Mouse (Mus musculus) retina, postnatal 1 day (tissue): Measurements from ENCODE around the gene Mamdc4.
A peak's percentile ranks its signal among the peaks of the same experiment; 100 is the strongest.
"Not testable (repeated sequence)": the region's sequence is repeated elsewhere in the genome, so short reads cannot be mapped to it uniquely, and the experiment has no call there.

Source experiments
- DNase-seq: peaks from one replicate; pipeline ENCODE4 v3.0.0-alpha.2; 2012

The Mamdc4 gene

DNA sequence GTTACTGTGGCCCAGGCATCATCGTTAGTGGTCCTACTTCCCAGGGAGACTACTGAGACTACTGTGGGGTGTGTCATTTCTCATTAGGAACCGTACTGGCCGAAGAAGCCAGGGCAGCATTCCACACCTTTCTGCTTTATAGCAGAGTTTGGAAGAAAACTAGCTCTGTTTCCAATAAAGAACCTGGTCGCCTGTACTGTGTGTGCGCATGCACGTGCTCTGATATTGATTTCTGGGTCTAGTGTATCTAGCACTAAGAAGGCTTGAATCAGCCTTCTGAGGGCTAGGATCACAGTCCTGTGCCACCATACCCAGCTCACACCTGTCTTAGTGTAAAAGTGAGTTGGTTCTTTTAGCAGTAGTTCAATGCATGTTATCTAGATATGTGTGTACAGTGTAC lies 15.9 kb downstream of the Mamdc4 start:
- DNase-seq, result no peak

DNA sequence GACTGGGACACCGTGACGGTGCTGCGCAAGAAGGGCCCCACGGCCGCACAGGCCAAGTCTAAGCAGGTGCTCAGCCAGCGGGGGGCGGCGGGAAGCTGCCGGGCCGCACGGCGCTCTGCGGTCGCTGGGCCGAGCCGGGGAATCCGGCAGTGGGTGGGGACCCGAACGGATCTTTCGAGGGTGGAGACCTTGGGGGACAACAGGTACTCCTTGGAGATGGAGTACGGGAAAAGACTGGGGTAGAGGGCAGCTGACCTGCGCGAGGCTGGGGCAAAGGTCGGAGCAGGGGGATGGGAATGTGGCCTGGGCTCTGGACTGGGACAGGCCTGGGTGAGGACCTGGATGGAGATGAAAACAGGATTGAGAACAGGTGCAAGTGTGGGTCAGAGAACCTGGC lies 16.7 kb downstream of the Mamdc4 start:
- no peak for DNase-seq

GRCm38 (mm10) chr2:25557221-25557963 lies 17.3 kb downstream of the Mamdc4 start, which contains the start of gene Edf1:
Gene Edf1 (plus strand): TSS chr2:25557847.
- DNase-seq, result peak; percentile 97

GRCm38 (mm10) chr2:25556296-25556695 lies 18.3 kb downstream of the Mamdc4 start:
- no peak for DNase-seq

- DNase-seq, result not testable (repeated sequence)
Observed at GRCm38 (mm10) chr2:25555479-25555878, 19.2 kb downstream of the Mamdc4 start.

- DNase-seq, result not testable (repeated sequence)
Observed at GRCm38 (mm10) chr2:25553171-25553786, 21.4 kb downstream of the Mamdc4 start.

DNA sequence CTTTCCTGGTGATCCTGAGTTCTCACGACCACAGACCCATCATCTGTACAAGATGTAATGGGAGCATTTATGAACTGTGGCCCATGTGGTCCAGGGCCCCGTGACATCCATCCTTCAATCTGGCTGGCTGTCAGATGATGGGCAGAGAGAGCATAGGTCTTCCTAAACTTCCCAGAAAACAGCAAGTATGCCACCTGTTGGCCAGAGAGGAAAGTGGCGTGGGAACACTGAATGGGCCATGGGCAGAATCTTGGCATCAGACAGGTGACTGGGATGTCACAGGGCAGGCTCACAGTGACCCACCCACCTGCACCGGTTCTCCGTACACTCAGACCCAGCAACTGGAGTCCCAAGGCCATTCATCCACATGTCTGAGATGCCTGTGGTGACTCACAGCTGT lies 23.5 kb downstream of the Mamdc4 start:
- peak; percentile 73 for DNase-seq

- DNase-seq, result no peak
Observed at GRCm38 (mm10) chr2:25549021-25549991, 25.3 kb downstream of the Mamdc4 start.

DNA sequence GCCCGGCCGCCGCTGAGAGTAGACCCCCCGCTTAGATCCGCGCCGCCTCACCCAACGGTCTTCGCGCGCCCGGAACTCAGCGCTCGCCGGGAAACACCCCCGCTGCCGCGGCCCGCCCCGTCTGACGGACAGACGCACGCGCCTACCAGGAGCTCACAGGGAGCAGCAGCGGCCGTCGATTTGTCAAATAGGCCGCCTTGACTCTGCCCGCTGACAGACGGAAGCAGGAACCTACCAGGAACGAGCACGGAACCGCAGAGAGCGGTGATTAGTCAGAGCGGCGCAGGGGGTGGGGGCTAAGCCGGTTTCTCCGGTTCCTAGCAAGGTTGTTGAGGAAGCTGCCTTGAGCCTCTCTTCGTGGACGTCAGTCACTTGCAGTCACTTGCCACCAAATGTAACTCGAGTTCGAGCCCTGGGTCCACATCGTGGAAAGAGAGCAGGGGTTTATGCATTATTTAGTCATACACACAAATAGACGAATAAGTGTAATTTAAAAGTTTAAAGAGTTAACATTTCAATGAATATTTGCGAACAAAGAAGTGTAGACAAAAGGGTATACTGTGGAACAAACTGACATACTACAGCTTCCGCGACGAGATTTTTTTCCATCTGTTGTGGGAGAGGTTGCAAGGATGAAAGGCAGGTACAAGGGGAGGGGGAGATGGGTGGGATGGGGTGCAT lies 27.7 kb downstream of the Mamdc4 start, which contains the start of gene Traf2:
Traf2 (minus strand) TSS at position 130 of the 681 bp plus-strand sequence.
- DNase-seq, result peak; percentile 100

DNA sequence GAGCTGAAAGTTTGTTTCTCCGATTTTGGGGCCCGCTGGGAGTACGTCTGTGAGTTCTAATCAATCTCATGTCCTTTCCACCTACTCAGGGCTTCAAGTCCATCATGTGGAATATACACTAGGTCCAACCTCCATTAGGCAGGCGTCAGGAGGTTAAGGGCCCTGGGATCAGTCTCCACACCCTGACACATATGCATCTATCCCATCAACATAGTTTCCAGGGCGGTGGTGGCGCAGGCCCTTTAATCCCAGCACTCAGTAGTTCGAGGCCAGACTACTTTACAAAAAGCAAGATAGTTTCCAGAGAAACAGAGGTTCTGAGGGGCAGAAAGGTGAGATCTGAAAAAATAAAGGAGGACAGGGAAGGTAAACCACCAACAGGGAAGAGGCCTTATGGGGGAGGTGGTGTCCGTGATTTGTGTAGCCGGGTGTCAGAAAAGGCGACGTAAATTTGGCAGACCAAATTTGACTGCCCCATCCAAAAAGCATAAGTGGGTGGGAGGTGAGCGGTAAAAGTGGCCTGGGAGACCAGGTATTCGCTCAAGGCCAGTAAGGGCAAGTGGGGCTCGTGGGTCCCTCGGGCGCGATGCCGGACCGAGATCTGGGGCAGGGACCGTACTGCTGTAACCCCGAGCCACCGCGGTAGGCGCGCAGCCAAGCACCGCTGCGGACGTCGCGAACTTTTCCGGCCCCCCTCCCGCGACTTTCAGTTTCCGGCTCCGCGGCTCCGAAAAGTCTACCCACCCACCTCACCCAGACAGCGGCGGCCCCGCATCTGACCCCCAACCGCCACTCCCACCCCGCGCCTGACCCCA lies 28.4 kb downstream of the Mamdc4 start:
- no peak for DNase-seq

- no peak for DNase-seq
Observed at GRCm38 (mm10) chr2:25541644-25542367, 32.8 kb downstream of the Mamdc4 start.

- no peak for DNase-seq
Observed at GRCm38 (mm10) chr2:25540541-25540948, 34.1 kb downstream of the Mamdc4 start.

GRCm38 (mm10) chr2:25536531-25536930 lies 38.1 kb downstream of the Mamdc4 start:
- no peak for DNase-seq

DNA sequence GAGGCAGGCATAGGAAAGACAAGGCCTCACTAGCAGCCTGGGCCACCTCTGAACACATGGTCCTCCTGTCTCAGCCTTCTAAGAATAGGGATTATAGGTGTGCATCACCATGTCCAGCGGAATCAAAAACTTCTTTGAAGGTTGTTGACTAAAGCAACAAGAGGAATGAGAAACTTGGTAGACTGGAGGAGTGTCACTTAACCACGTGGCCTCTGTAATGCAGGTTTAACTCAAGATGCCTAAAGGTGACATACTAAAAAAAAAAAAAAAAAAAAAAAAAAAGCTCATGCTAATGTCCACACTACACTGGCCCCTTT lies 39.8 kb downstream of the Mamdc4 start:
- no peak for DNase-seq

DNA sequence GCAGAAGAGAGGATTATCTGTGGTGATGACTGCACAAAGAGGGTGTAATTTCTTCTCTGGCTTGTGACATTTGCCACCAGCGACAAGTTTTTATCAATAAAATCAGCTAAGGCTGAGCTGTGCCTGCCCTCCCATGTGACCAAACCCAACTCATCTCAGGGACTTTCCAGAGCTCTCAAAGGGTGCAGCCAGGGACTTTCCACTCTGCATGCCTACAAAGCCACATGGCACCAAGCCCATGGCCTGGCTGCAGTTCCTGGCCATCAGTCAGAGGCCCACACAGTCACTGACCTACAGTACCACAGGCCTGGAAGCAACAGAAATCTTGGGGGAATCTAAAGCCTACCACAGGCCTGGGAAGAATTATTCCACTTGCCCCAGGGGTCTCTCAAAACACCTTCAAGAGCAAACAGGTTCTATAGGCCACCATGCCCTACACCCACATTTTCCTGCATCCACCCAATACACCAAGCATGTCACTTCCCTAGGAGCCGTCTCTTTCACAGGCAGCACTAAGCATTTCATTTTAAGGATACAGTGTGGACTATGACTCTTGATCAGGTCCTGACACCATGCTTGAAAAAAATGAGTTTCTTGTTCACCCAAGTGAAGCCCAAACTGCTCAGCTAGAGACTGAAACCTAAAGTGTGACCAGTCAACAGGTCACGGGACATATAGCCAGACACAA lies 40.3 kb downstream of the Mamdc4 start:
- DNase-seq, result no peak

GRCm38 (mm10) chr2:25533707-25534106 lies 40.9 kb downstream of the Mamdc4 start:
- no peak for DNase-seq

DNA sequence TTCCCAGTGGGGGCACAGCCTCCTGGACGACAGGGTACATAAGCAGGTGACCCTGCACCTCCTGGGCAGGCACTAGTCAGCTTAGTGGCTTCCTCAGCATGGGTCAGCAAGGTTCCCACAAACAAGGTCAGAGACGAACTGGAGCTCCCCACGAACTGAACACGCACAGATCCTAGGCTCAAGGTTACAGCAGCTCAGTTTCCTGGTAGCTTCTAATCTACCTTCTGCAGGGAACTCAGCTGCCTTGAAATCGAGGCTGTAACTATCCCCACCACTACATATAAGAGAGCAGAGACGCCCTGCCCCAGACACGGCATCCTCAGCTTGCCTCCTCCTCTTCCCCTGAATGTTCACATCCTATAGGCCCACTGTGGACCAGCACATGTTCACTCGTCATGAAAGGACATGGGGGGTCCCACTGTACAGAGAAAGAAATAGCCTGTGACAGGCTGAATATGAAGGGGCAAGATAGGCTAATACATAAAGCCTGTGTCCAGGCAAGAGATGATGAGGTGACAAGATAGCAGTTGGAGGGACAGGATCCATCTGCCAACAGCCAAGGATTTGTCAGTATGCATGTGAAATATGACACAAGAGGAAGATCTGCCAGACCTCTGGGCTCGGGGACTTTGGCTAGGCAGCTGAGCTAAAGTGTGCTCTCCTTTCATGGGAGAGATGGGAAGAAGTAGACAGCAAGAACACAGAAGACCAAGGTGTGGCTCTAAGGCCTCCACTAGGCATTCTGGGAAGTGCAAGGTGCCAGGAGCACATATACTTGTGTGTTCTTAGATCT lies 47.9 kb downstream of the Mamdc4 start:
- DNase-seq, result no peak
